Comparison of ENCODE assay signal across 8 mouse cellular contexts in genomic region chr4:109666461-109667269, GRCm38 (mm10). TPM values are rescaled to one million over a fixed set of nuclear protein-coding genes. Genes with fewer than 3 reads are reported as not detected.
DNase-seq lines count a peak whose midpoint lies in the region; ATAC-seq and TF ChIP-seq lines count a peak whose summit lies in the region.

Cdkn2c (minus strand) TSS chr4:109667189.

- peak; percentile 82 for DNase-seq in CH12.LX (ENCODE audit: extremely low read depth)
- DNase-seq in c-Kit-positive CD71-positive TER-119-negative erythroid progenitor cells, embryonic 14.5 days (ENCODE audit: low read depth) = peak; percentile 80
- DNase-seq in heart, postnatal 0 days (ENCODE audit: low spot score) = peak; percentile 89
- DNase-seq in kidney, postnatal 4 days = peak; percentile 89 to 94
- DNase-seq in lung, adult 18-20 months = peak; percentile 87 to 88
- peak; percentile 91 for DNase-seq in testis, postnatal 10 days (ENCODE audit: low spot score)

- peaks cover 0 to 13% of the 10 kb centered on the region in 2 experiments; a peak in 2 of 4 replicates for H3K4me1 ChIP-seq in CH12.LX (ENCODE audit: control insufficient read depth in 1 of 2, insufficient read depth in 2 of 2)
- peaks cover 21% of the 10 kb centered on the region for H3K4me1 ChIP-seq in forebrain, embryonic 12.5 days
- peaks cover 13% of the 10 kb centered on the region for H3K4me1 ChIP-seq in heart, postnatal 0 days (ENCODE audit: control insufficient read depth, insufficient read depth)
- H3K4me1 ChIP-seq in neural tube, embryonic 14.5 days (ENCODE audit: control insufficient read depth, insufficient read depth, low read length) = peaks cover 10% of the 10 kb centered on the region; the same call in 1 of the 2 replicates

- TF ChIP-seq RAD21 in CH12.LX (IDR thresholded peaks at IDR 0.05; ENCODE audit: low read depth, low read length) = no peak

- H3K4me3 ChIP-seq in CH12.LX (replicated peaks in 1 of 3; ENCODE audit: low read depth in 2 of 3, low read length in 2 of 3, poor library complexity in 1 of 3) = peak within 1 kb of the TSS; percentile 76 to 90 (median 83)
- H3K4me3 ChIP-seq in forebrain, embryonic 12.5 days (replicated peaks) = peak within 1 kb of the TSS; percentile 78
- peak within 1 kb of the TSS; percentile 98 for H3K4me3 ChIP-seq in heart, postnatal 0 days (ENCODE audit: low read depth, low read length)
- peak within 1 kb of the TSS; percentile 42 for H3K4me3 ChIP-seq in neural tube, embryonic 14.5 days (ENCODE audit: low read depth, low read length)

- no peak for TF ChIP-seq CTCF in CH12.LX (conservative IDR thresholded peaks at IDR 0.05 in 1 of 2, IDR thresholded peaks at IDR 0.05 in 1 of 2; ENCODE audit: low read depth in 2 of 2, low read length in 2 of 2)
- no peak for TF ChIP-seq CTCF in heart, postnatal 0 days (IDR thresholded peaks at IDR 0.05; ENCODE audit: low read depth)

- in situ Hi-C loops in CH12.LX (cut with MboI; ENCODE audit: low pct_ligation_motif_present, low pct_unique_long_range_greater_than_20kb, low sequenced_read_pairs) = loop anchor here (10.0 kb wide), 1 partner anchor 162 kb away; no protein-coding TSS in a partner anchor

- no peaks in the 10 kb centered on the region for H3K36me3 ChIP-seq in CH12.LX (replicated peaks in 1 of 2; ENCODE audit: control insufficient read depth in 1 of 2, insufficient read depth in 1 of 2, low read length in 1 of 2)
- no peaks in the 10 kb centered on the region for H3K36me3 ChIP-seq in forebrain, embryonic 12.5 days (replicated peaks)
- no peaks in the 10 kb centered on the region for H3K36me3 ChIP-seq in heart, postnatal 0 days (replicated peaks; ENCODE audit: control insufficient read depth, insufficient read depth, low read length)
- H3K36me3 ChIP-seq in neural tube, embryonic 14.5 days (ENCODE audit: control insufficient read depth, insufficient read depth, low read length) = no peaks in the 10 kb centered on the region

- WGBS in forebrain, embryonic 12.5 days = under 1% methylated on average over 64 of the region's 64 CpGs
- under 1% methylated on average over 62 of the region's 64 CpGs for WGBS in heart, postnatal 0 days
- under 1% methylated on average over 64 of the region's 64 CpGs for WGBS in neural tube, embryonic 14.5 days

- peak; percentile 92 for ATAC-seq in forebrain, embryonic 12.5 days (ENCODE audit: low FRiP score)
- ATAC-seq in heart, postnatal 0 days (ENCODE audit: insufficient read depth, low read depth) = peak; percentile 96
- ATAC-seq in neural tube, embryonic 14.5 days (ENCODE audit: low read depth) = peak; percentile 85

- no peaks in the 10 kb centered on the region for H3K27me3 ChIP-seq in CH12.LX (replicated peaks)
- peaks cover 17% of the 10 kb centered on the region for H3K27me3 ChIP-seq in forebrain, embryonic 12.5 days
- no peaks in the 10 kb centered on the region for H3K27me3 ChIP-seq in heart, postnatal 0 days (ENCODE audit: control insufficient read depth, insufficient read depth, low read length)
- H3K27me3 ChIP-seq in neural tube, embryonic 14.5 days (ENCODE audit: control insufficient read depth, insufficient read depth, low read length) = peaks cover 20% of the 10 kb centered on the region

- peaks cover 18% of the 10 kb centered on the region for H3K79me2 ChIP-seq in CH12.LX (replicated peaks; ENCODE audit: control insufficient read depth, extremely low read depth, insufficient read depth, poor library complexity, severe bottlenecking)

- peak within 1 kb of the TSS; percentile 74 for H3K4me2 ChIP-seq in CH12.LX (ENCODE audit: insufficient read depth, low read depth, poor library complexity, severe bottlenecking)
- peak within 1 kb of the TSS; percentile 96 for H3K4me2 ChIP-seq in forebrain, embryonic 12.5 days
- H3K4me2 ChIP-seq in heart, postnatal 0 days (ENCODE audit: low read depth, low read length) = peak within 1 kb of the TSS; percentile 88
- H3K4me2 ChIP-seq in neural tube, embryonic 14.5 days (ENCODE audit: low read depth, low read length) = peak within 1 kb of the TSS; percentile 72

- peak within 1 kb of the TSS; percentile 89 for H3K9ac ChIP-seq in CH12.LX (ENCODE audit: insufficient read depth, low read depth)
- H3K9ac ChIP-seq in forebrain, embryonic 12.5 days = peak within 1 kb of the TSS; percentile 84
- H3K9ac ChIP-seq in heart, postnatal 0 days (replicated peaks; ENCODE audit: low read depth, low read length) = peak within 1 kb of the TSS; percentile 97
- peak within 1 kb of the TSS; percentile 63 for H3K9ac ChIP-seq in neural tube, embryonic 14.5 days (replicated peaks; ENCODE audit: low read depth, low read length)

- TF ChIP-seq EP300 in CH12.LX (IDR thresholded peaks at IDR 0.05; ENCODE audit: low read length) = no peak
- peak; percentile 84; the same call in 1 of the 2 replicates for TF ChIP-seq EP300 in heart, postnatal 0 days (IDR thresholded peaks at IDR 0.05; ENCODE audit: low read depth)

- H3K9me3 ChIP-seq in CH12.LX (replicated peaks; ENCODE audit: low read length) = no peaks in the 10 kb centered on the region
- H3K9me3 ChIP-seq in forebrain, embryonic 12.5 days = no peaks in the 10 kb centered on the region
- H3K9me3 ChIP-seq in heart, postnatal 0 days (replicated peaks; ENCODE audit: control insufficient read depth, low read length) = no peaks in the 10 kb centered on the region
- no peaks in the 10 kb centered on the region for H3K9me3 ChIP-seq in neural tube, embryonic 14.5 days (ENCODE audit: control insufficient read depth, low read length)

- TF ChIP-seq POLR2A in CH12.LX (IDR thresholded peaks at IDR 0.05; ENCODE audit: low read depth, low read length) = peak; percentile 86

- dilution Hi-C loops in CH12.LX (cut with MboI; ENCODE audit: extremely low pct_ligation_motif_present, extremely low pct_unique_long_range_greater_than_20kb, low sequenced_read_pairs) = no loop called here

- H3K27ac ChIP-seq in CH12.LX (ENCODE audit: insufficient read depth, low read depth) = peak within 1 kb of the TSS; percentile 84
- peak within 1 kb of the TSS; percentile 88 for H3K27ac ChIP-seq in forebrain, embryonic 12.5 days
- H3K27ac ChIP-seq in heart, postnatal 0 days (ENCODE audit: low read depth) = peak within 1 kb of the TSS; percentile 100
- peak within 1 kb of the TSS; percentile 57; the same call in 1 of the 2 replicates for H3K27ac ChIP-seq in neural tube, embryonic 14.5 days (ENCODE audit: low read depth, low read length)

TF ChIP-seq in CH12.LX, 34 proteins besides CTCF, POLR2A, EP300 and RAD21:
- TF ChIP-seq NELFE (IDR thresholded peaks at IDR 0.05; ENCODE audit: low read depth, low read length) = peak; percentile 71
- 0 out of 2 replicates have a peak, but pooled peaks have one; percentile 4 for TF ChIP-seq ETS1 (conservative IDR thresholded peaks at IDR 0.05; ENCODE audit: low read depth, low read length)
- no peak for TF ChIP-seq KAT2A (IDR thresholded peaks at IDR 0.05; ENCODE audit: insufficient replicate concordance, low read length)
- peak; percentile 69 for TF ChIP-seq ZMIZ1 (IDR thresholded peaks at IDR 0.05; ENCODE audit: low read depth, low read length)
- peak; percentile 85 for TF ChIP-seq SIN3A (IDR thresholded peaks at IDR 0.05; ENCODE audit: low read length)
- TF ChIP-seq ZKSCAN1 (IDR thresholded peaks at IDR 0.05; ENCODE audit: borderline replicate concordance, low read depth, low read length) = no peak
- TF ChIP-seq UBTF (IDR thresholded peaks at IDR 0.05; ENCODE audit: low read depth, low read length) = peak; percentile 99
- TF ChIP-seq MXI1 (IDR thresholded peaks at IDR 0.05; ENCODE audit: low read depth, low read length) = peak; percentile 36
- TF ChIP-seq POLR2AphosphoS2 (IDR thresholded peaks at IDR 0.05; ENCODE audit: low read depth, low read length) = 0 out of 2 replicates have a peak, but pooled peaks have one; percentile 13
- TF ChIP-seq E2F4 (IDR thresholded peaks at IDR 0.05; ENCODE audit: insufficient replicate concordance, low read depth, low read length) = peak; percentile 87; the same call in 1 of the 2 replicates
- TF ChIP-seq TCF12 (IDR thresholded peaks at IDR 0.05; ENCODE audit: low read depth, low read length) = 0 out of 2 replicates have a peak, but pooled peaks have one; percentile 24
- TF ChIP-seq MAFK (IDR thresholded peaks at IDR 0.05; ENCODE audit: insufficient replicate concordance, low read length) = peak; percentile 65; the same call in 1 of the 2 replicates
- TF ChIP-seq ZNF384 (IDR thresholded peaks at IDR 0.05; ENCODE audit: low read depth, low read length) = peak; percentile 92
- no peak for TF ChIP-seq RCOR1 (conservative IDR thresholded peaks at IDR 0.05; ENCODE audit: low read depth, low read length)
- TF ChIP-seq JUND (conservative IDR thresholded peaks at IDR 0.05; ENCODE audit: low read depth, low read length) = no peak
- no peak for TF ChIP-seq USF1 (IDR thresholded peaks at IDR 0.05; ENCODE audit: low read depth, low read length)
- TF ChIP-seq NRF1 (IDR thresholded peaks at IDR 0.05; ENCODE audit: low read depth, low read length) = peak; percentile 53; the same call in 1 of the 2 replicates
- 0 out of 2 replicates have a peak, but pooled peaks have one; percentile 63 for TF ChIP-seq CHD1 (IDR thresholded peaks at IDR 0.05; ENCODE audit: low read depth, low read length)
- no peak for TF ChIP-seq MEF2A (IDR thresholded peaks at IDR 0.05; ENCODE audit: borderline replicate concordance, low read depth, low read length)

RNA-seq across cellular contexts. Expression of gene Cdkn2c, which starts in this region (rescaled TPM):
- total RNA-seq in CH12.LX (2012; rRNA removed) = 15.0 and 16.1 TPM in 2 replicates
- 12.8 and 14.1 TPM in 2 replicates for total RNA-seq in CH12.LX (2014; rRNA removed)
- 6.8 and 7.1 TPM in 2 replicates for polyA plus RNA-seq in CH12.LX (2012; ENCODE audit: insufficient read length, low read depth)
- polyA plus RNA-seq in forebrain, embryonic 12.5 days (2016; fragmentation: Nextera tagmentation; extraction: Ambion mirVana) = 12.6 and 13.9 TPM in 2 replicates
- 25.5 and 52.5 TPM in 2 replicates for total RNA-seq in heart, postnatal 0 days (2014; rRNA removed; ENCODE audit: low replicate concordance)
- polyA plus RNA-seq in heart, postnatal 0 days (2015; fragmentation: Nextera tagmentation; extraction: Ambion mirVana) = 16.6 and 17.5 TPM in 2 replicates
- 1.0 and 1.6 TPM in 2 replicates for polyA plus RNA-seq in neural tube, embryonic 14.5 days (2014; fragmentation: Nextera tagmentation; extraction: Ambion mirVana)

Comparison
In these comparisons a context has a peak if more than half of its experiments do, and no peak if none do; other contexts are left out.
1. Peak in every context shown above with its lines: DNase-seq, ATAC-seq, H3K4me3 ChIP-seq and H3K27ac ChIP-seq.
2. H3K4me3 ChIP-seq: peak in every context shown above with its lines; median percentile 98 in heart, postnatal 0 days; 83 in CH12.LX; 78 in forebrain, embryonic 12.5 days; 42 in neural tube, embryonic 14.5 days.